Mouse (Mus musculus) hindbrain, embryonic 16.5 days (tissue): ENCODE measurements at regions not wholly inside any gene's neighbourhood (a gene's known extent, or its start where the extent isn't known, plus 50 kb on each side); places are given as distances from the start of the nearest gene placed in this dataset.
A peak's percentile ranks its signal among the peaks of the same experiment; 100 is the strongest.

Experiments used
- ATAC-seq: fragments of 200-750 bp; cut with Nextera tagmentation; 2 replicates; pipeline ENCODE4 v1.8.0; 2017; ENCODE audit warnings: moderate TSS enrichment, moderate library complexity
- H3K27ac ChIP-seq: fragments of 300-500 bp; sonication (generic); 2 replicates; pipeline ENCODE4 v1.5.1; 2014; ENCODE audit warnings: low read depth, mild to moderate bottlenecking, control low read depth, low read length, moderate library complexity
- H3K27me3 ChIP-seq: fragments of 300-500 bp; sonication (generic); replicated peaks from 2 replicates; pipeline ENCODE4 v1.6.1; 2014; ENCODE audit warnings: low read length; ENCODE audit not compliant: control insufficient read depth, insufficient read depth
- H3K36me3 ChIP-seq: fragments of 300-500 bp; sonication (generic); 2 replicates; pipeline ENCODE4 v1.6.1; 2014; ENCODE audit warnings: mild to moderate bottlenecking, low read length, moderate library complexity, mixed read lengths; ENCODE audit not compliant: control insufficient read depth, insufficient read depth
- H3K4me1 ChIP-seq: fragments of 300-500 bp; sonication (generic); 2 replicates; pipeline ENCODE4 v1.6.1; 2014; ENCODE audit warnings: low read depth, low read length; ENCODE audit not compliant: control insufficient read depth, insufficient read depth
- H3K4me2 ChIP-seq: fragments of 300-500 bp; sonication (generic); 2 replicates; pipeline ENCODE4 v1.6.1; 2014; ENCODE audit warnings: mild to moderate bottlenecking, low read length, control low read depth, moderate library complexity
- H3K4me3 ChIP-seq: fragments of 300-500 bp; sonication (generic); 2 replicates; pipeline ENCODE4 v1.5.1; 2014; ENCODE audit warnings: mild to moderate bottlenecking, low read length, control low read depth, moderate library complexity
- H3K9ac ChIP-seq: fragments of 300-500 bp; sonication (generic); 2 replicates; pipeline ENCODE4 v1.6.1; 2014; ENCODE audit warnings: low read depth, mild to moderate bottlenecking, control low read depth, low read length, moderate library complexity
- H3K9me3 ChIP-seq: fragments of 300-500 bp; sonication (generic); 2 replicates; pipeline ENCODE4 v1.6.1; 2014; ENCODE audit warnings: mild to moderate bottlenecking, low read length, moderate library complexity; ENCODE audit not compliant: control insufficient read depth
- WGBS: fragments of 180-500 bp; shearing (Covaris S2); extraction: QIAGEN DNeasy Blood & Tissue Kit; methylation state at CpG from one replicate; pipeline ENCODE4 v1.1.7; 2014; 5-methylcytosine and 5-hydroxymethylcytosine counted together

DNA sequence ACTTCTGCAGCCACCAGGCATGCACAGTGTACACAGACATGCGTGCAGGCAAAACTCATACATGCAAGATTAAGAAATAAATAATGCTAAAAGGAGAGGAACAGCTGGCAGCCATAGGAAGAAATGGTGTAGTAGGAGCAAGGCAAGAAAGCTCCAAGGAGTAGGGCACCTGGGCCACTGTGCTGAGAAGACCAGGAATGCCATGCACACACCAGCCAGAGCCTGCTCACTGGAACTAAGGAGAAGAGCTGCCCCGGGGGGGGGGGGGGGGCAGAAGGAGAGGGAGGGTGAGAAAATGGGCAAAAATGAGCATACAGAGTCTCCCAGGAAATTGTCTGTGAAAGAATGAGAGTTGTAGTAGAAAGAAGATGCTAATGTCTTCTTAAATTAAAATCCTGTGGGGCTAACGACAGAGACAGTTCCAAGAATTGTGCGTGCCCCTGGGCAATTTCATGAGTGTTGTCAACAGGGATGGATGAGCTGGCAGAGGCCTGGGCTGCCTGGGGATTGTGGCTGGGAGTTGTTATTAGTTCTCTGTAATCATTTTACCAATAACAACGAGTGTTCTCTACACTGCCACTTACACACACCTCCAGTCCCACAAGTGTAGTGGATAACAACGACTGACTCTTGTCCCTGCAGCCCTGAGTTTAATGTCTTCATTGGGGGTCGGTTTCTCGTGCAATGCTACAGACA lies 54.2 kb upstream of the Syt13 start:
- WGBS: 57% methylated on average over 8 of the region's 8 CpGs
- H3K27me3 ChIP-seq: no peaks in the 10 kb centered on the region
- no peaks in the 10 kb centered on the region for H3K4me1 ChIP-seq
- ATAC-seq: peak; percentile 56; the same call in 1 of the 2 replicates
- H3K9me3 ChIP-seq: no peaks in the 10 kb centered on the region
- no peak overlapping the region for H3K27ac ChIP-seq
- no peak overlapping the region for H3K4me3 ChIP-seq
- no peaks in the 10 kb centered on the region for H3K36me3 ChIP-seq
- H3K9ac ChIP-seq: no peak overlapping the region
- H3K4me2 ChIP-seq: no peak overlapping the region
